Mouse (Mus musculus) lung, adult 2 months (tissue): ENCODE results near the gene Mr1. TPM values are rescaled to one million over a fixed set of nuclear protein-coding genes. Genes with fewer than 3 reads are reported as not detected.

Experiments used
- DNase-seq: peaks from one replicate; pipeline ENCODE4 v3.0.0; 2022
- H3K4me1 ChIP-seq: fragments of 200-500 bp; 2 replicates; pipeline ENCODE4 v1.6.1; 2011; ENCODE audit warnings: low read length; ENCODE audit not compliant: control insufficient read depth, insufficient read depth
- H3K4me3 ChIP-seq: fragments of 200-500 bp; replicated peaks from 2 replicates; pipeline ENCODE3; 2011; ENCODE audit warnings: low read depth, mild to moderate bottlenecking, control low read depth, low read length; ENCODE audit errors: extremely low read depth
- CTCF ChIP-seq: fragments of 200-500 bp; IDR thresholded peaks from 2 replicates; pipeline ENCODE4 v1.5.1; 2011; ENCODE audit warnings: mild to moderate bottlenecking, low read length, control low read depth; ENCODE audit not compliant: insufficient read depth
- POLR2A ChIP-seq: fragments of 200-500 bp; IDR thresholded peaks from 2 replicates; pipeline ENCODE4 v1.6.1; 2011; ENCODE audit warnings: low read depth, mild to moderate bottlenecking, control low read depth, low read length, borderline replicate concordance; ENCODE audit errors: extremely low read depth
- WGBS: fragments of 180-500 bp; shearing (Covaris S2); methylation state at CpG from one replicate; pipeline ENCODE4 v1.1.7; 2018; 5-methylcytosine and 5-hydroxymethylcytosine counted together
- polyA plus RNA-seq: library from polyadenylated mRNA; depleted of rRNA; stranded (reverse); fragments of >200 nt; gene quantifications from 2 replicates; pipeline ENCODE4 v1.2.3, GENCODE M21; 2012

The Mr1 gene
- polyA plus RNA-seq, 1 experiment = 11.1 TPM

GRCm38 (mm10) chr1:155098486-155099279 is 47.9 kb downstream of the Mr1 start:
- WGBS = under 1% methylated on average over 93 of the region's 93 CpGs
- DNase-seq = no peak

GRCm38 (mm10) chr1:155097931-155098485 is 48.6 kb downstream of the Mr1 start:
- Histone ChIP-seq H3K4me1 (peaks cover 14% of the 10 kb centered on the region), H3K4me3 (peak overlapping the region; percentile 95)
- WGBS = 0% methylated on average over 33 of the region's 33 CpGs
- DNase-seq = peak; percentile 78
- TF ChIP-seq POLR2A (peak; percentile 23; the same call in 1 of the 2 replicates), CTCF (no peak)

More at GRCm38 (mm10) chr1:155098486-155099279, 47.9 kb downstream of the Mr1 start:
- TF ChIP-seq POLR2A (no peak), CTCF (no peak)
- Histone ChIP-seq H3K4me3 (peak overlapping the region; percentile 95), H3K4me1 (peaks cover 10% of the 10 kb centered on the region)

- peaks cover 17% of the 10 kb centered on the region for H3K4me1 ChIP-seq
- DNase-seq = no peak
- H3K4me3 ChIP-seq = peak overlapping the region; percentile 95
- TF ChIP-seq CTCF (no peak), POLR2A (no peak)
- WGBS = 13% methylated on average over 6 of the region's 6 CpGs
Observed at GRCm38 (mm10) chr1:155097354-155097753, 49.3 kb downstream of the Mr1 start.

GRCm38 (mm10) chr1:155096620-155097261 is 49.9 kb downstream of the Mr1 start:
- WGBS = 49% methylated on average over 4 of the region's 4 CpGs
- no peak for DNase-seq
- peaks cover 20% of the 10 kb centered on the region for H3K4me1 ChIP-seq

GRCm38 (mm10) chr1:155093971-155094707 is 52.5 kb downstream of the Mr1 start:
- 58% methylated on average over 9 of the region's 9 CpGs for WGBS
- DNase-seq = no peak
- Histone ChIP-seq H3K4me1 (peaks cover 34% of the 10 kb centered on the region), H3K4me3 (no peak overlapping the region)
- TF ChIP-seq CTCF = no peak
- no peak for TF ChIP-seq POLR2A

More at GRCm38 (mm10) chr1:155096620-155097261, 49.9 kb downstream of the Mr1 start:
- H3K4me3 ChIP-seq = peak overlapping the region; percentile 43
- TF ChIP-seq POLR2A (no peak), CTCF (no peak)

- Histone ChIP-seq H3K4me1 (peaks cover 41% of the 10 kb centered on the region), H3K4me3 (no peak overlapping the region)
- DNase-seq = peak; percentile 41
- TF ChIP-seq CTCF (no peak), POLR2A (no peak)
- 30% methylated on average over 4 of the region's 4 CpGs for WGBS
Observed at GRCm38 (mm10) chr1:155093145-155093791, 53.3 kb downstream of the Mr1 start.

- TF ChIP-seq POLR2A = no peak
- no peak for TF ChIP-seq CTCF
- H3K4me1 ChIP-seq = peaks cover 41% of the 10 kb centered on the region
- WGBS = 41% methylated on average over 14 of the region's 14 CpGs
- H3K4me3 ChIP-seq = no peak overlapping the region
- no peak for DNase-seq
Observed at GRCm38 (mm10) chr1:155091842-155092800, 54.5 kb downstream of the Mr1 start.

GRCm38 (mm10) chr1:155091374-155091841 is 55.2 kb downstream of the Mr1 start:
- TF ChIP-seq POLR2A (no peak), CTCF (no peak)
- peaks cover 44% of the 10 kb centered on the region for H3K4me1 ChIP-seq
- H3K4me3 ChIP-seq = no peak overlapping the region
- WGBS = 48% methylated on average over 7 of the region's 7 CpGs
- DNase-seq = peak; percentile 30
